Mouse (Mus musculus) cortical plate, adult 2 months (tissue): ENCODE data around the gene Stk39.

Source experiments
- CTCF ChIP-seq: fragments of 200-500 bp; IDR thresholded peaks from 2 replicates; pipeline ENCODE4 v1.5.1; 2011; ENCODE audit warnings: mild to moderate bottlenecking, control low read depth, low read length; ENCODE audit not compliant: insufficient read depth; ENCODE audit errors: extremely low read depth
- POLR2A ChIP-seq: fragments of 200-500 bp; IDR thresholded peaks from 2 replicates; pipeline ENCODE4 v1.6.1; 2011; ENCODE audit warnings: mild to moderate bottlenecking, low read length, control low read depth; ENCODE audit not compliant: insufficient read depth; ENCODE audit errors: extremely low read depth

GRCm38 (mm10) chr2:68250897-68251296 lies 221.2 kb downstream of the Stk39 start:
- TF ChIP-seq POLR2A (no peak), CTCF (no peak)
